Mouse (Mus musculus) ES-Bruce4 (cell line): ENCODE data around the gene Rassf2.

Source experiments
- CTCF ChIP-seq: IDR thresholded peaks from one replicate; pipeline ENCODE4 v1.8.1; 2011; ENCODE audit warnings: low read depth, low read length
- EP300 ChIP-seq: IDR thresholded peaks from 2 replicates; pipeline ENCODE4 v1.6.1; 2011; ENCODE audit warnings: low read depth, low read length; ENCODE audit not compliant: insufficient read depth
- POLR2A ChIP-seq: IDR thresholded peaks from one replicate; pipeline ENCODE4 v1.8.1; 2011; ENCODE audit warnings: low read length; ENCODE audit not compliant: insufficient read depth

GRCm38 (mm10) chr2:132046659-132047058 lies 16.6 kb upstream of the Rassf2 start:
- no peak for TF ChIP-seq POLR2A
- TF ChIP-seq CTCF, result no peak
- no peak for TF ChIP-seq EP300
